Mouse (Mus musculus) liver, embryonic 15.5 days (tissue): Measurements from ENCODE around the gene Gsg1. TPM values are rescaled to one million over a fixed set of nuclear protein-coding genes. Genes with fewer than 3 reads are reported as not detected.

Source experiments
- ATAC-seq: fragments of 200-750 bp; cut with Nextera tagmentation; 2 replicates; pipeline ENCODE4 v1.8.0; 2017; ENCODE audit warnings: moderate number of reproducible peaks, mild to moderate bottlenecking, moderate library complexity; ENCODE audit not compliant: insufficient read depth
- H3K27ac ChIP-seq: fragments of 300-500 bp; sonication (generic); replicated peaks from 2 replicates; pipeline ENCODE4 v1.5.1; 2015; ENCODE audit warnings: mild to moderate bottlenecking, inconsistent platforms
- H3K27me3 ChIP-seq: fragments of 300-500 bp; sonication (generic); 2 replicates; pipeline ENCODE4 v1.6.1; 2015; ENCODE audit warnings: mild to moderate bottlenecking, inconsistent platforms
- H3K36me3 ChIP-seq: fragments of 300-500 bp; sonication (generic); replicated peaks from 2 replicates; pipeline ENCODE4 v1.6.1; 2015; ENCODE audit warnings: moderate library complexity, mild to moderate bottlenecking, inconsistent platforms
- H3K4me1 ChIP-seq: fragments of 300-500 bp; sonication (generic); replicated peaks from 2 replicates; pipeline ENCODE4 v1.6.1; 2015; ENCODE audit warnings: inconsistent platforms
- H3K4me2 ChIP-seq: fragments of 300-500 bp; sonication (generic); 2 replicates; pipeline ENCODE4 v1.6.1; 2015; ENCODE audit warnings: moderate library complexity, mild to moderate bottlenecking, inconsistent platforms
- H3K4me3 ChIP-seq: fragments of 300-500 bp; sonication (generic); replicated peaks from 2 replicates; pipeline ENCODE4 v1.5.1; 2015; ENCODE audit warnings: mild to moderate bottlenecking, inconsistent platforms
- H3K9ac ChIP-seq: fragments of 300-500 bp; sonication (generic); 2 replicates; pipeline ENCODE4 v1.6.1; 2015; ENCODE audit warnings: moderate library complexity, mild to moderate bottlenecking, inconsistent platforms
- H3K9me3 ChIP-seq: fragments of 300-500 bp; sonication (generic); replicated peaks from 2 replicates; pipeline ENCODE4 v1.6.1; 2016; ENCODE audit warnings: inconsistent platforms
- WGBS: fragments of 180-500 bp; shearing (Covaris S2); methylation state at CpG from one replicate; pipeline ENCODE4 v1.1.7; 2015; ENCODE audit warnings: mixed read lengths; ENCODE audit not compliant: insufficient replicate concordance; 5-methylcytosine and 5-hydroxymethylcytosine counted together
- polyA plus RNA-seq: library from polyadenylated mRNA; unstranded; fragments of >200 nt; fragmentation: Nextera tagmentation; extraction: Ambion mirVana; gene quantifications from 2 replicates; pipeline ENCODE4 v1.2.1, GENCODE M21; 2015

Gene Gsg1
- polyA plus RNA-seq, 1 experiment from 2014 or later: 0.16 TPM

DNA sequence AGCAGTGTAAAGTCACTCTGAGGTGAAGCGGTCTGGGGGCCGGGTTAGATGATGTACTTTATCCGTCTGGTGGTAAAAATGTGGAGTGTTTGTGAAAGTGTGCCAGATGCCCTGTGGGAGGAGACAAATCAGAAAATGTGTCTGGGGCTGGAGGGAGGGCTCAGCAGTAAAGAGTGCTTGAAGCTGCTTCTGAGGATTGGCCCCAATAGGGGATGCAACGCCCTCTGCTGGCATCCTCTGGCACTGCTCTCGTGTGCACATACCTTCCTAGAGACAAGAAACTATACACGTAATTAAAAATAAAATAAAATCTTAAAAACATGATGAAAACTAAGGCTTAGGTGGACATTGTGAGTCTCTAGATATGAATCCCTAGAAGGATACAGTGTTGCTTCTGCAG is 6.3 kb upstream of the Gsg1 start:
- no peak for ATAC-seq
- no peak overlapping the region for H3K27ac ChIP-seq
- no peaks in the 10 kb centered on the region for H3K9me3 ChIP-seq
- no peak overlapping the region for H3K4me3 ChIP-seq
- H3K9ac ChIP-seq: no peak overlapping the region
- no peaks in the 10 kb centered on the region for H3K27me3 ChIP-seq
- no peak overlapping the region for H3K4me2 ChIP-seq
- H3K4me1 ChIP-seq: no peaks in the 10 kb centered on the region
- WGBS: 76% methylated on average over 6 of the region's 6 CpGs
- no peaks in the 10 kb centered on the region for H3K36me3 ChIP-seq

DNA sequence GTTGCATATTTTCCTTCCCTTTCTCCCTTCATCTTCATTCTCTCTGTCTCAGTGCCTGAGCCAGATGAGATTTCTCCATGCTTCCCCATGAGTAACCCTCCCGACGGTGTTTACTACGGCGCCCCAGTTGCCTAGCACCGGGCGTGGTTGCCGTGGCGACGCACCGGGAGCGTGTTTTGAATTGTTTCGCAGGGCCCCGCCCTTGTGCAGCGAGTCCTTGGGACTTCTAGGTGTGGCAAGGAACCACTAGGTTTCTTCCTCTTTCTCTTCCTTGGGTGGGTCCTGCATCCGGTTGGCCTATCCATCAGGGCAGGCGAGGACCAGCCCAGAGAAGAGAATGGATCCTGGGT is 1.4 kb downstream of the Gsg1 start:
- no peaks in the 10 kb centered on the region; the same call in 1 of the 2 replicates for H3K4me1 ChIP-seq
- H3K27me3 ChIP-seq: peaks cover 46% of the 10 kb centered on the region
- H3K4me2 ChIP-seq: peak overlapping the region; percentile 9
- H3K9me3 ChIP-seq: no peaks in the 10 kb centered on the region
- H3K36me3 ChIP-seq: no peaks in the 10 kb centered on the region
- H3K27ac ChIP-seq: no peak overlapping the region
- 5% methylated on average over 16 of the region's 16 CpGs for WGBS
- H3K9ac ChIP-seq: no peak overlapping the region
- ATAC-seq: peak; percentile 28; the same call in 1 of the 2 replicates
- no peak overlapping the region for H3K4me3 ChIP-seq

GRCm38 (mm10) chr6:135251849-135252727 is 2.1 kb downstream of the Gsg1 start:
- 42% methylated on average over 24 of the region's 24 CpGs for WGBS

GRCm38 (mm10) chr6:135250926-135251699 is 3.0 kb downstream of the Gsg1 start:
- ATAC-seq: no peak
- H3K4me3 ChIP-seq: no peak overlapping the region
- H3K27me3 ChIP-seq: peaks cover 51% of the 10 kb centered on the region
- H3K9ac ChIP-seq: no peak overlapping the region
- no peaks in the 10 kb centered on the region for H3K36me3 ChIP-seq
- H3K4me2 ChIP-seq: no peak overlapping the region
- no peaks in the 10 kb centered on the region for H3K9me3 ChIP-seq
- 62% methylated on average over 19 of the region's 19 CpGs for WGBS
- no peaks in the 10 kb centered on the region; the same call in 1 of the 2 replicates for H3K4me1 ChIP-seq
- H3K27ac ChIP-seq: no peak overlapping the region

More at GRCm38 (mm10) chr6:135251849-135252727, 2.1 kb downstream of the Gsg1 start:
- Histone ChIP-seq H3K4me2 (peak overlapping the region; percentile 9), H3K4me3 (no peak overlapping the region), H3K9ac (no peak overlapping the region), H3K27me3 (peaks cover 51% of the 10 kb centered on the region), H3K9me3 (no peaks in the 10 kb centered on the region), H3K27ac (no peak overlapping the region), H3K4me1 (no peaks in the 10 kb centered on the region; the same call in 1 of the 2 replicates), H3K36me3 (no peaks in the 10 kb centered on the region)
- ATAC-seq: peak; percentile 18; the same call in 1 of the 2 replicates

- no peak overlapping the region for H3K9ac ChIP-seq
- H3K27me3 ChIP-seq: peaks cover 53% of the 10 kb centered on the region
- H3K4me2 ChIP-seq: no peak overlapping the region; the same call in 1 of the 2 replicates
- H3K4me1 ChIP-seq: no peaks in the 10 kb centered on the region; the same call in 1 of the 2 replicates
- H3K27ac ChIP-seq: no peak overlapping the region
- H3K36me3 ChIP-seq: no peaks in the 10 kb centered on the region
- WGBS: 26% methylated on average over 19 of the region's 19 CpGs
- H3K9me3 ChIP-seq: no peaks in the 10 kb centered on the region
- no peak for ATAC-seq
- no peak overlapping the region for H3K4me3 ChIP-seq
Observed at GRCm38 (mm10) chr6:135249846-135250531, 4.2 kb downstream of the Gsg1 start.

DNA sequence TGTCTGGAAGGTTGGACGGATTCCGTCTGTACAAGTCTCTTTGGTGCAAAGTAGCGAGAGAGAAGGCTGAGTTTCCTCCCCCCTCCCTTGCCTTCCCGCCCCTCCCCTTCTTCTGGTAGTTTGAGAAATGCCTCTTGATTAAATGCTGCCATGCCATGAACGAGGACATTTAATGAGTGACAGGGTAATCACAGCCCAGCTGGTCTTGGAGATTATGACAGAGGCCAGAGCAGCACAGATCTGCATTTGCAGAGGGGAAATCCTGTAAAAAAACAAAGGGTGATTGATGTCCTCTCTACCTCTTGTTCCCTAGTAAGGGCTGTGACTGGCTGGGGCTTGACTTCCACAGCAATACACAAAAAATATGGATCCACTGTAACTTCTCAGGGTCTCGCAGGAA is 6.3 kb downstream of the Gsg1 start:
- H3K4me3 ChIP-seq: no peak overlapping the region
- no peak overlapping the region for H3K4me2 ChIP-seq
- no peaks in the 10 kb centered on the region for H3K9me3 ChIP-seq
- no peak overlapping the region for H3K9ac ChIP-seq
- no peaks in the 10 kb centered on the region for H3K36me3 ChIP-seq
- peaks cover 45% of the 10 kb centered on the region for H3K27me3 ChIP-seq
- no peak for ATAC-seq
- no peak overlapping the region for H3K27ac ChIP-seq
- no peaks in the 10 kb centered on the region; the same call in 1 of the 2 replicates for H3K4me1 ChIP-seq
- WGBS: 31% methylated on average over 6 of the region's 6 CpGs

GRCm38 (mm10) chr6:135245586-135245985 is 8.6 kb downstream of the Gsg1 start:
- Histone ChIP-seq H3K4me3 (no peak overlapping the region), H3K27ac (no peak overlapping the region), H3K36me3 (no peaks in the 10 kb centered on the region), H3K9me3 (no peaks in the 10 kb centered on the region), H3K27me3 (peaks cover 22% of the 10 kb centered on the region), H3K4me1 (peaks cover 4% of the 10 kb centered on the region; the same call in 1 of the 2 replicates), H3K4me2 (no peak overlapping the region), H3K9ac (no peak overlapping the region)
- ATAC-seq: no peak
- 60% methylated on average over 8 of the region's 8 CpGs for WGBS

DNA sequence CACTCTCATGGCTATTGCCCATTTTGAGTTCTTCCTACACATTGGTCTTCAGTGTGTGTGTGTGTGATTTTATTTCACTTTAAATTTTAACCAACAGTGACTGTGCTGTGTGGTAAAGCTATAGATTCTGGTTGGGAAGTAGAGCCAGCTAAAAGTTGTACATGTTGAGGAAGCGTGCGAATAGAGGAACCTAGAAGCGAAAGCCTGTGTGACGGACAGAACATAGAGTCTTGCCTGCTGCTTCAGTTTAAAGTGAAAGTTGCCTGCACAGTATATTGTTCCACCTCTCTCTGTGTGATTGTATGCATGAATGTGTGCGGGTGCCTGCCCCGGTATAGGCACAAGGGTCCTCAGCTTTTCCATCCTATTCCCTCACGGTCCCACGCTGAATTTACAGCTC is 13.8 kb downstream of the Gsg1 start:
- no peak overlapping the region for H3K27ac ChIP-seq
- H3K27me3 ChIP-seq: no peaks in the 10 kb centered on the region
- peaks cover 18% of the 10 kb centered on the region for H3K36me3 ChIP-seq
- no peak for ATAC-seq
- WGBS: 80% methylated on average over 8 of the region's 8 CpGs
- H3K9ac ChIP-seq: no peak overlapping the region
- H3K4me1 ChIP-seq: peaks cover 11% of the 10 kb centered on the region; the same call in 1 of the 2 replicates
- no peaks in the 10 kb centered on the region for H3K9me3 ChIP-seq
- H3K4me2 ChIP-seq: no peak overlapping the region
- H3K4me3 ChIP-seq: no peak overlapping the region

GRCm38 (mm10) chr6:135238211-135238610 is 15.9 kb downstream of the Gsg1 start:
- peaks cover 11% of the 10 kb centered on the region; the same call in 1 of the 2 replicates for H3K4me1 ChIP-seq
- H3K4me2 ChIP-seq: no peak overlapping the region
- ATAC-seq: no peak
- H3K4me3 ChIP-seq: no peak overlapping the region
- H3K9ac ChIP-seq: no peak overlapping the region
- H3K36me3 ChIP-seq: peaks cover 40% of the 10 kb centered on the region
- H3K27ac ChIP-seq: no peak overlapping the region
- no peaks in the 10 kb centered on the region for H3K27me3 ChIP-seq
- 63% methylated on average over 4 of the region's 4 CpGs for WGBS
- no peaks in the 10 kb centered on the region for H3K9me3 ChIP-seq

GRCm38 (mm10) chr6:135237326-135237725 is 16.8 kb downstream of the Gsg1 start:
- Histone ChIP-seq H3K4me2 (no peak overlapping the region), H3K36me3 (peaks cover 49% of the 10 kb centered on the region), H3K27ac (no peak overlapping the region), H3K4me1 (peaks cover 11% of the 10 kb centered on the region; the same call in 1 of the 2 replicates), H3K9ac (no peak overlapping the region), H3K9me3 (no peaks in the 10 kb centered on the region), H3K27me3 (no peaks in the 10 kb centered on the region), H3K4me3 (no peak overlapping the region)
- 29% methylated on average over 14 of the region's 14 CpGs for WGBS
- no peak for ATAC-seq
